Mouse (Mus musculus) splenic B cell, adult 2 months (primary cell): ENCODE measurements around the gene Hist1h2ag.

Experiments
- DNase-seq: peaks from one replicate; pipeline ENCODE4 v3.0.0-alpha.2; 2011; ENCODE audit warnings: low read depth, low spot score
- H3K27me3 ChIP-seq: 2 replicates; pipeline ENCODE4 v1.6.1; 2012; ENCODE audit warnings: mild to moderate bottlenecking, low read length, moderate library complexity, mixed read lengths; ENCODE audit not compliant: control insufficient read depth, poor library complexity, insufficient read depth, severe bottlenecking
- H3K36me3 ChIP-seq: 2 replicates; pipeline ENCODE4 v1.6.1; 2012; ENCODE audit warnings: mild to moderate bottlenecking, low read length, moderate library complexity, mixed read lengths; ENCODE audit not compliant: control insufficient read depth, poor library complexity, insufficient read depth, severe bottlenecking

The Hist1h2ag gene

GRCm38 (mm10) chr13:21993957-21994738 lies 48.6 kb downstream of the Hist1h2ag start:
- DNase-seq = peak; percentile 44
- Histone ChIP-seq H3K27me3 (peaks cover 3% of the 10 kb centered on the region; the same call in 1 of the 2 replicates), H3K36me3 (no peaks in the 10 kb centered on the region)

GRCm38 (mm10) chr13:21992550-21992949 lies 50.2 kb downstream of the Hist1h2ag start:
- Histone ChIP-seq H3K36me3 (no peaks in the 10 kb centered on the region), H3K27me3 (no peaks in the 10 kb centered on the region; the same call in 1 of the 2 replicates)
- no peak for DNase-seq
